Mouse (Mus musculus) heart, postnatal 25 days (tissue): Measurements from ENCODE around the gene Myo1a. TPM values are rescaled to one million over a fixed set of nuclear protein-coding genes. Genes with fewer than 3 reads are reported as not detected.

Experiments
- DNase-seq: peaks from one replicate; pipeline ENCODE4 v3.0.0; 2022; ENCODE audit warnings: low spot score
- intact Hi-C: fragments of 180-260 bp; cut with DNase I; formaldehyde crosslinking; loops from one replicate; pipeline ENCODE4 v1.15.1; 2025
- total RNA-seq, 2 experiments: library from RNA; stranded (reverse); gene quantifications; 2 replicates each; pipeline ENCODE4 v1.2.3; 2021

The Myo1a gene
- total RNA-seq, 2 experiments from 2014 or later, result 0.10 TPM; not detected in 1

- intact Hi-C loops, result loop anchor here (1.0 kb wide), 1 partner anchor 33 kb away; no protein-coding TSS in a partner anchor
- no peak for DNase-seq
Observed at GRCm38 (mm10) chr10:127674046-127674655, 30.8 kb upstream of the Myo1a start.

- DNase-seq, result peak; percentile 82
- intact Hi-C loops, result loop anchor here (1.0 kb wide), 1 partner anchor 34 kb away; no protein-coding TSS in a partner anchor
Observed at GRCm38 (mm10) chr10:127674794-127675522, 30.0 kb upstream of the Myo1a start.

GRCm38 (mm10) chr10:127675859-127676398 is 29.0 kb upstream of the Myo1a start:
- no peak for DNase-seq
- intact Hi-C loops, result no loop called here

GRCm38 (mm10) chr10:127676691-127677548 is 28.1 kb upstream of the Myo1a start:
- DNase-seq, result peak; percentile 88
- intact Hi-C loops, result no loop called here

DNA sequence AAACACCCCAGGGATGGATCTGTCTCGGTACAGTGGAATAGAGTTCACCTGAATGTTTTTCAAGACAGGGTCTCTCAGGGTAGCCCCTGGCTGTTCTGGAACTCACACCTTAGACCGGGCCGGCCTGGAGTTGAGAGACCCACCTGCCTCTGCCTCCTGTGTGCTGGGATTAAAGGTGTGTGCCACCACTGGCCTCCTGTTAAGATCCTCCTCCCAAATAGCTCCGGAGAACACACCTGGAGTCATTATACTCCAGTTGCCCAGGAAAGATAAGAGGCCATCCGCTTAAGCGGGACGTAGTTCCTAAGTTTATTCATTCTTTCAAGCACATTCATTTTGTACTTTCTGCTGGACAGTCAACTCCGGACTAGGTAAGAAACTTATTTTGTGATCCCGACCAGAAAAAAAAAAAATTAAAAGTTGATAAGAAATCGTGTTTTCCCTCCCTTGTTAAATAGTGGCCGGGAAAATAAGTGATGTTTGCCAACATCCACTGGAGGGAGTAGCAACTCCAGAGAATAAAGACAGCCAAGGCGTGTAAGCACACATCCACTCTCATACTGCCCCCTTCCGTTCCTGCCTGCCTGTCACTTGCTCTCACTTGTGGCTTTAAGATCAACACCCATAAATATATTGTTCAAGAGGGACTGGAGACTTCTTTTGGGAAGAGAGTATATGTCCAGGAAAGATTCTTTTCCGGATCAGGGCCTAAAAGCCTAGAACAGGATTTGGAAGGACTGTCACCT is 27.2 kb upstream of the Myo1a start:
- no peak for DNase-seq
- intact Hi-C loops, result no loop called here

DNA sequence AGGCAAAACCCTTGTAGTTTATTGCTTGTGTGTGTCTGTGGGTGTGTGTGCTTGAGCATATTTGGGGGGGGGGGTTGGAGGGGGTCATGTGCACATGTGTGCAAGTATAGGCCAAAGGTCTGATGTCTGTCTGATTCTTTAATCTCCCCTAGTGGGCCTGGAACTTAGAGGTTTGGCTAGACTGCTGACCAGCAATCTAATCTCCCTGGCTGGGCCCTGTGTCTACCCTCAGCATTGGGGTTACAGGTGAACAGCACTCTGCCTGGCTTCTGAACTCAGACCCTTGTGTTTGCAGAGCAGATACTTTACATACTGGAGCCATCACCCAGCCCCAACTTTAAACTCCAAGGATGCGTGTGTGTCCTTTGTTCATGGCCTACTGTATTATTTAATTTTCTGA is 25.8 kb upstream of the Myo1a start:
- intact Hi-C loops, result no loop called here

DNA sequence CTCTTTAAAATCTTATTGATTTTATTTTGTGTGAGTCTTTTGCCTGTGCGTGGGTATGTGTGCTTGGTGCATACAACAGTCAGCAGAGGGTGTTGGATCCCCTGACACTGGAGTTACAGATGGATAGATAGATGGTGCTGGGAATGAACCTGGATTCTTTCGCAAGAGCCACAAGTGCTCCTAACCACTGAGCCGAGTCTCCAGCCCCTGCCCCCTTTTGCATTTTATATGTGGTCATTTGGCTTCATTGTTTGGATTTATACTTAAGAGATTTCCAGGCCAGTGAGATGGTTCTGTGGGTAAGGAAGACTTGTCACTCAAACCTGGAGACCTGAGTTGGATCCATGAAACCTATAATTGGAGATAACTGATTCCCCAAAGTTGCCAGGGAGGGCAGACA is 25.1 kb upstream of the Myo1a start:
- DNase-seq, result no peak
- intact Hi-C loops, result no loop called here

More for the DNA sequence above, 25.8 kb upstream of the Myo1a start:
- DNase-seq, result no peak

GRCm38 (mm10) chr10:127682886-127683285 is 22.1 kb upstream of the Myo1a start:
- intact Hi-C loops, result no loop called here

DNA sequence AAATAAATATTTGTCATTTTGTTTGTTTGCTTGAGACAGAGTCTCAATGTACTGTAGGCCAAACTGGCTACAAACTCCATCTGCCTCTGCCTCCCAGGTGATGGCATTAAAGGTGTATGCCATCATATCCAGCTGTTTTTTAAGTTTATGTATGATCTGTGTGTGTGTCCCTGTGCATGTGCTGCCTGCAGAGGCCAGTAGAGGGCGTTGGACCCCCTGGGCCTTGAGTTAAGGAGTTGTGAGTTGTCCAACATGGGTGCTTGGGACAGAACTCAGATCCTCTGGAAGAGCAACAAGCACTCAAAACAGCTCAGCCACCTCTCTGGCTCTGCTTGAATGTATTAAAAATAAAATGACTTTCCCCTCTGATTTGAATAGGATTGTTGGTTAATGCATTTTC is 13.9 kb upstream of the Myo1a start:
- intact Hi-C loops, result no loop called here

More at GRCm38 (mm10) chr10:127682886-127683285, 22.1 kb upstream of the Myo1a start:
- no peak for DNase-seq

DNA sequence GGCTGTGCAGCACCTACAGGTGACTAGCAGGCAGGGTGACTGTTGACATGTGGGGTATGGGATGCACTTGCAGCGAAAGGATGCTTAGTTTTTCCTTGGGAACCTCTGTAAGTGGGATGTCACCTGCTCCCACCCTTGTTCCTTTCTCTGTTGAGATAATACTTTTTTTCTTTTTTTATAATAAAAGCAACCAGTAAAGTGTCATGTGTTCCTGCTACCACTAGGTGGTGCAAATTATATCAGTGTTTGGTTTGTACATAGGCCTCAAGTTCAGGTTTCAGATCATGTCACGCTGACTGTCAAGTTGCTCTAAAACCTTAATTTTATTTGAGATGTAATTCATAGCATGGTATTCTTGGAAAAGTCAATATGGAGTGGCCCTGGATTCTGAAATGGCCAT is 10.3 kb upstream of the Myo1a start:
- intact Hi-C loops, result loop anchor here (2.0 to 5.0 kb wide), 3 partner anchors 43 to 314 kb away; partner anchors contain the start of gene Zbtb39
- DNase-seq, result no peak

More for the DNA sequence above, 13.9 kb upstream of the Myo1a start:
- DNase-seq, result no peak

- no peak for DNase-seq
- intact Hi-C loops, result loop anchor here (2.0 to 5.0 kb wide), 3 partner anchors 42 to 313 kb away; partner anchors contain the start of gene Zbtb39
Observed at GRCm38 (mm10) chr10:127695775-127696174, 9.2 kb upstream of the Myo1a start.

DNA sequence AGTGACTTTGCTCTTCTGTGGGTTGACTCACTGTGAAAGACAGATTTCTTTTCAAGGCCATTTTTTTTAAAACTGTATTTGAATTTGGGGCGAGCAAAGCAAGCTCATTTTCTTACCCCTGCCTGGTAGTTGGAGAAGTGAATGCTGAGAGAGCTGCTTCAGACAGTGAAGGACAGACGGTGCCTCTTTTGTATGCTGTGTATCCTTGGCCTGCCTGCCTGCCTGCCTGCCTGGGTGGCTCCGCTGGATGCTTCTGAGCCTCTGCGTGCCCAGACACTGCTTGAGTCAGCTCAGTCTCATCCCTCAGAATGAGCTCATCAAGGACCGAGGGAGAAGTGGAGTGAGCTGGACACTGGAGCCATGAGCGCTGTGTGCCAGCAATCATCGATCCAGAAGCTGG is 6.0 kb upstream of the Myo1a start:
- intact Hi-C loops, result loop anchor here (5.0 kb wide), 1 partner anchor 38 kb away; the partner anchor contains the start of gene Zbtb39
- no peak for DNase-seq

GRCm38 (mm10) chr10:127703299-127703698 is 1.7 kb upstream of the Myo1a start:
- intact Hi-C loops, result no loop called here
- no peak for DNase-seq

- intact Hi-C loops, result no loop called here
- no peak for DNase-seq
Observed at GRCm38 (mm10) chr10:127704293-127704692, 677 bp upstream of the Myo1a start.

- intact Hi-C loops, result no loop called here
- no peak for DNase-seq
Observed at GRCm38 (mm10) chr10:127705783-127706182, 813 bp downstream of the Myo1a start.

DNA sequence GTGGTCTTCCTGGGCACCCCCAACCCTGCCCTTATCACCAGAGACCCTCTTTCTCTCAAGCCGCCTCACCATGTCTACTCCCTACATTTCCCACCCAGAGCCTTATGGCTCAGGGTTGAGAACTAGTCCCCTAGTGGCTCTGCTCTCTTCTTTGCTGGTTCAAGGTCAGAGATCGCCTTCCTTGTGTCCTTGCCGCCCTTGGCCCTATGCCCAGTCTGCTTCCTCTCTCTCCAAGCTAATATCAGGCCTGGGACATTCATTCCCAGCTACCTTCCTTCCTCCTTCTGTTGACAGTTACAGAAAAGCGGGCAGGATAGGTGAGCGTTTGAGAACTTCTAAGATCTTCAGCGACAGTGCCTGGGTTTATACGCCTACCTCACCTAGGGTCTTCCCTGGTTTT is 2.8 kb downstream of the Myo1a start:
- DNase-seq, result no peak

DNA sequence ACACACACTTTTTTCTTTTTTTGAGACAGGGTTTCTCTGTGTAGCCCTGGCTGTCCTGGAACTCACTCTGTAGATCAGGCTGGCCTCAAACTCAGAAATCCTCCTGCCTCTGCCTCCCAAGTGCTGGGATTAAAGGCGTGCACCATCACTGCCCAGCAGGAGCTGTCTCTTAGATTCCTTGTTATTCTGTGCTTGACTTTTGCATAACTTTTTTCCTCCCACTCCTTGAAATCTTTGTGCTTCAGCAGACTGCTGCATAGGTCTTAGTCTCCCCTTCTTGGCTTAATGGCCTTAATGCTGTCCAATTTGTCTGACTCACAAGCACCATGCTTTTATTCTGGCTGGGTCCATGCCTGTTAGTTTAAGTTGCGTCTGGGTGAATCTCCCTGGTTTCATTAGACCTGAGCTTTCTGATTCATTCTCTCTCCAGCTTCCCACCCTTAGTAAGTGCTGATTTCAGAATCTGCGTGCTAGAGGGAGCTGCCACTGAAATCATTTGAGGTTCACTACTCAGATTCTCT is 3.9 kb downstream of the Myo1a start:
- no peak for DNase-seq
- intact Hi-C loops, result no loop called here

More for the DNA sequence above, 2.8 kb downstream of the Myo1a start:
- intact Hi-C loops, result no loop called here

DNA sequence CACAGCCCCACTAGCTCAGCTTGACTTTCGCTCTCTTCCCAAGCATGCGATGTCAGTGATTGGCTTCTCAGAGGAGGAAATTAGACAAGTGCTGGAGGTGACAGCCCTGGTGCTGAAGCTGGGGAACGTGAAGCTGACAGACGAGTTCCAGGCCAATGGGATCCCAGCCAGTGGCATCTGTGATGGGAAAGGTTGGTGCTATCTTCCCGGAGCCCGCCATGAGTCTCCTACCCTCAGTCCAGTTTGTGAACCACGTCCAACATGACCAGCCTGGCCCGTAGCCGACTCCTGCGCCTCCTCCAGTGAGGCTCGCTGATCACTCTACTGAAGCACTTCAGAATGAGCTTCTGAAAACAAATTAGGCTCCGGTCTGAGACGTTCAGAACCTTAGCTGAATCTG is 5.4 kb downstream of the Myo1a start:
- no peak for DNase-seq
- intact Hi-C loops, result no loop called here

DNA sequence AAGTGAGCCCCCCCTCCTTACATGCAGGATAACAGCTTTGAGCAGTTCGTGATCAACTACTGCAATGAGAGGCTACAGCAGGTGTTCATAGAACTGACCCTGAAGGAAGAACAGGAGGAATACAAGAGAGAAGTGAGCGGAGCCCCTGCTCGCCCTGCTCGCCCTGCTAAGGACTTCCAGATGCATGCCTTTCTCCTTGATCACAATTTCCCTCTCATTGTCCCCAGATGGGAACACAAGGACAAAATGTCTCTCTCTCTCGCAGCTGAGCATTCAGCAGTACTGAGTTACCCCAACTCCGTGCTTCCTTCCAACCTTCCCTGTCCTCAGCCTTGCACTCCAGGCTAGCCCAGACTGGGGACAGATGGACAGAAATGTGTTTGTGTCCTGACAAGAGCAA is 7.8 kb downstream of the Myo1a start:
- DNase-seq, result no peak
- intact Hi-C loops, result no loop called here
